Mouse (Mus musculus) kidney, embryonic 16.5 days (tissue): ENCODE results near the gene Gm17018. TPM values are rescaled to one million over a fixed set of nuclear protein-coding genes. Genes with fewer than 3 reads are reported as not detected.

Experiments
- ATAC-seq: fragments of 200-750 bp; cut with Nextera tagmentation; 2 replicates; pipeline ENCODE4 v1.8.0; 2017; ENCODE audit warnings: moderate TSS enrichment; ENCODE audit not compliant: low FRiP score, low TSS enrichment
- H3K27ac ChIP-seq: fragments of 300-500 bp; sonication (generic); 2 replicates; pipeline ENCODE4 v1.5.1; 2014; ENCODE audit warnings: low read length
- H3K27me3 ChIP-seq: fragments of 300-500 bp; sonication (generic); 2 replicates; pipeline ENCODE4 v1.6.1; 2014; ENCODE audit warnings: low read length, control low read depth, mixed read lengths; ENCODE audit not compliant: insufficient read depth
- H3K36me3 ChIP-seq: fragments of 300-500 bp; sonication (generic); 2 replicates; pipeline ENCODE4 v1.6.1; 2014; ENCODE audit warnings: low read length, control low read depth, mixed read lengths; ENCODE audit not compliant: insufficient read depth
- H3K4me1 ChIP-seq: fragments of 300-500 bp; sonication (generic); 2 replicates; pipeline ENCODE4 v1.6.1; 2014; ENCODE audit warnings: low read length, control low read depth, mixed read lengths; ENCODE audit not compliant: insufficient read depth
- H3K4me2 ChIP-seq: fragments of 300-500 bp; sonication (generic); replicated peaks from 2 replicates; pipeline ENCODE4 v1.6.1; 2014; ENCODE audit warnings: low read depth, low read length
- H3K4me3 ChIP-seq: fragments of 300-500 bp; sonication (generic); 2 replicates; pipeline ENCODE4 v1.5.1; 2014; ENCODE audit warnings: mild to moderate bottlenecking, low read length
- H3K9ac ChIP-seq: fragments of 300-500 bp; sonication (generic); replicated peaks from 2 replicates; pipeline ENCODE4 v1.6.1; 2014; ENCODE audit warnings: low read length
- H3K9me3 ChIP-seq: fragments of 300-500 bp; sonication (generic); 2 replicates; pipeline ENCODE4 v1.6.1; 2016; ENCODE audit warnings: low read length, control low read depth
- WGBS: fragments of 180-500 bp; shearing (Covaris S2); extraction: QIAGEN DNeasy Blood & Tissue Kit; methylation state at CpG from one replicate; pipeline ENCODE4 v1.1.7; 2014; 5-methylcytosine and 5-hydroxymethylcytosine counted together
- polyA plus RNA-seq: library from polyadenylated mRNA; unstranded; fragments of >200 nt; fragmentation: Nextera tagmentation; extraction: Ambion mirVana; gene quantifications from 2 replicates; pipeline ENCODE4 v1.2.1, GENCODE M21; 2015

The Gm17018 gene
- polyA plus RNA-seq, 1 experiment from 2014 or later: 52.9 TPM

GRCm38 (mm10) chr19:45616214-45616518, 55.8 kb downstream of the Gm17018 start:
- Histone ChIP-seq H3K9ac (no peak overlapping the region), H3K27me3 (no peaks in the 10 kb centered on the region), H3K4me3 (no peak overlapping the region), H3K27ac (no peak overlapping the region), H3K36me3 (no peaks in the 10 kb centered on the region), H3K4me2 (no peak overlapping the region), H3K9me3 (no peaks in the 10 kb centered on the region), H3K4me1 (peaks cover 22% of the 10 kb centered on the region)
- no peak; the same call in 1 of the 2 replicates for ATAC-seq
- 44% methylated on average over 4 of the region's 4 CpGs for WGBS

- H3K27me3 ChIP-seq: no peaks in the 10 kb centered on the region
- H3K4me3 ChIP-seq: no peak overlapping the region
- no peaks in the 10 kb centered on the region for H3K36me3 ChIP-seq
- no peak for ATAC-seq
- H3K27ac ChIP-seq: no peak overlapping the region
- H3K4me2 ChIP-seq: no peak overlapping the region
- peaks cover 27% of the 10 kb centered on the region for H3K4me1 ChIP-seq
- H3K9me3 ChIP-seq: no peaks in the 10 kb centered on the region
- 34% methylated on average over 7 of the region's 7 CpGs for WGBS
- no peak overlapping the region for H3K9ac ChIP-seq
Observed at GRCm38 (mm10) chr19:45616735-45617134, 56.3 kb downstream of the Gm17018 start.

- H3K4me3 ChIP-seq: no peak overlapping the region
- 82% methylated on average over 6 of the region's 6 CpGs for WGBS
- ATAC-seq: no peak
- H3K27ac ChIP-seq: no peak overlapping the region
- H3K9me3 ChIP-seq: no peaks in the 10 kb centered on the region
- H3K9ac ChIP-seq: no peak overlapping the region
- no peaks in the 10 kb centered on the region for H3K27me3 ChIP-seq
- H3K4me2 ChIP-seq: no peak overlapping the region
- H3K36me3 ChIP-seq: no peaks in the 10 kb centered on the region
- peaks cover 32% of the 10 kb centered on the region for H3K4me1 ChIP-seq
Observed at GRCm38 (mm10) chr19:45618184-45618583, 57.8 kb downstream of the Gm17018 start.

GRCm38 (mm10) chr19:45619744-45620501, 59.5 kb downstream of the Gm17018 start:
- Histone ChIP-seq H3K4me1 (peaks cover 31% of the 10 kb centered on the region), H3K27ac (no peak overlapping the region)
- WGBS: 77% methylated on average over 13 of the region's 14 CpGs

GRCm38 (mm10) chr19:45621061-45621460, 60.6 kb downstream of the Gm17018 start:
- Histone ChIP-seq H3K27ac (peak overlapping the region; percentile 60; the same call in 1 of the 2 replicates), H3K27me3 (no peaks in the 10 kb centered on the region), H3K36me3 (no peaks in the 10 kb centered on the region), H3K4me2 (no peak overlapping the region), H3K9me3 (no peaks in the 10 kb centered on the region), H3K9ac (no peak overlapping the region), H3K4me1 (peaks cover 19% of the 10 kb centered on the region), H3K4me3 (no peak overlapping the region)
- peak; percentile 79 for ATAC-seq
- WGBS: 31% methylated on average over 7 of the region's 7 CpGs

More at GRCm38 (mm10) chr19:45619744-45620501, 59.5 kb downstream of the Gm17018 start:
- Histone ChIP-seq H3K4me3 (no peak overlapping the region), H3K9me3 (no peaks in the 10 kb centered on the region), H3K9ac (no peak overlapping the region), H3K36me3 (no peaks in the 10 kb centered on the region), H3K4me2 (no peak overlapping the region), H3K27me3 (no peaks in the 10 kb centered on the region)
- ATAC-seq: no peak

GRCm38 (mm10) chr19:45622144-45622543, 61.7 kb downstream of the Gm17018 start:
- 25% methylated on average over 5 of the region's 5 CpGs for WGBS
- ATAC-seq: peak; percentile 80

GRCm38 (mm10) chr19:45623710-45624109, 63.3 kb downstream of the Gm17018 start:
- H3K36me3 ChIP-seq: no peaks in the 10 kb centered on the region
- peaks cover 19% of the 10 kb centered on the region for H3K4me1 ChIP-seq
- no peak for ATAC-seq
- 78% methylated on average over 4 of the region's 4 CpGs for WGBS
- no peak overlapping the region for H3K4me3 ChIP-seq
- H3K9ac ChIP-seq: no peak overlapping the region
- no peaks in the 10 kb centered on the region for H3K9me3 ChIP-seq
- H3K27ac ChIP-seq: no peak overlapping the region
- H3K27me3 ChIP-seq: no peaks in the 10 kb centered on the region
- no peak overlapping the region for H3K4me2 ChIP-seq

More at GRCm38 (mm10) chr19:45622144-45622543, 61.7 kb downstream of the Gm17018 start:
- no peak overlapping the region for H3K4me3 ChIP-seq
- H3K27me3 ChIP-seq: no peaks in the 10 kb centered on the region
- peak overlapping the region; percentile 60 for H3K27ac ChIP-seq
- H3K9me3 ChIP-seq: no peaks in the 10 kb centered on the region
- H3K9ac ChIP-seq: no peak overlapping the region
- H3K4me2 ChIP-seq: no peak overlapping the region
- peaks cover 18% of the 10 kb centered on the region for H3K4me1 ChIP-seq
- no peaks in the 10 kb centered on the region for H3K36me3 ChIP-seq

- Histone ChIP-seq H3K4me3 (no peak overlapping the region), H3K4me2 (no peak overlapping the region), H3K36me3 (0 out of 2 replicates have a peak, but pooled peaks cover 4% of the 10 kb centered on the region), H3K9me3 (no peaks in the 10 kb centered on the region), H3K27me3 (no peaks in the 10 kb centered on the region), H3K4me1 (0 out of 2 replicates have a peak, but pooled peaks cover 6% of the 10 kb centered on the region), H3K9ac (no peak overlapping the region), H3K27ac (no peak overlapping the region)
- ATAC-seq: no peak
- 35% methylated on average over 3 of the region's 3 CpGs for WGBS
Observed at GRCm38 (mm10) chr19:45627036-45627435, 66.6 kb downstream of the Gm17018 start.

GRCm38 (mm10) chr19:45628649-45629048, 68.2 kb downstream of the Gm17018 start:
- no peaks in the 10 kb centered on the region for H3K9me3 ChIP-seq
- ATAC-seq: peak; percentile 79
- no peak overlapping the region for H3K4me3 ChIP-seq
- H3K4me1 ChIP-seq: 0 out of 2 replicates have a peak, but pooled peaks cover 3% of the 10 kb centered on the region
- WGBS: 18% methylated on average over 6 of the region's 6 CpGs
- 0 out of 2 replicates have a peak overlapping the region, but pooled peaks have one; percentile 2 for H3K27ac ChIP-seq
- H3K9ac ChIP-seq: no peak overlapping the region
- H3K4me2 ChIP-seq: no peak overlapping the region
- no peaks in the 10 kb centered on the region for H3K27me3 ChIP-seq
- H3K36me3 ChIP-seq: 0 out of 2 replicates have a peak, but pooled peaks cover 4% of the 10 kb centered on the region

- no peak overlapping the region for H3K27ac ChIP-seq
Observed at GRCm38 (mm10) chr19:45629219-45629618, 68.8 kb downstream of the Gm17018 start.

More at GRCm38 (mm10) chr19:45629219-45629618, 68.8 kb downstream of the Gm17018 start:
- 0 out of 2 replicates have a peak, but pooled peaks cover 3% of the 10 kb centered on the region for H3K4me1 ChIP-seq
- ATAC-seq: 0 out of 2 replicates have a peak, but pooled peaks have one; percentile 12
- H3K9me3 ChIP-seq: no peaks in the 10 kb centered on the region
- H3K9ac ChIP-seq: no peak overlapping the region
- no peak overlapping the region for H3K4me2 ChIP-seq
- H3K27me3 ChIP-seq: no peaks in the 10 kb centered on the region
- H3K4me3 ChIP-seq: no peak overlapping the region
- H3K36me3 ChIP-seq: 0 out of 2 replicates have a peak, but pooled peaks cover 4% of the 10 kb centered on the region
- WGBS: 91% methylated on average over 3 of the region's 3 CpGs
